Mouse (Mus musculus): ENCODE results near the gene Obsl1.

Obsl1 gene

GRCm38 (mm10) chr1:75505956-75506831 is at the start of gene Obsl1:
TSS of gene Obsl1 (minus strand) at chr1:75506452.
- peak; percentile 84 for DNase-seq (ENCODE audit: low spot score)

- no peak for DNase-seq (ENCODE audit: low spot score)
These were observed 49.4 kb upstream of the Obsl1 start for GRCm38 (mm10) chr1:75555680-75556079.

DNA sequence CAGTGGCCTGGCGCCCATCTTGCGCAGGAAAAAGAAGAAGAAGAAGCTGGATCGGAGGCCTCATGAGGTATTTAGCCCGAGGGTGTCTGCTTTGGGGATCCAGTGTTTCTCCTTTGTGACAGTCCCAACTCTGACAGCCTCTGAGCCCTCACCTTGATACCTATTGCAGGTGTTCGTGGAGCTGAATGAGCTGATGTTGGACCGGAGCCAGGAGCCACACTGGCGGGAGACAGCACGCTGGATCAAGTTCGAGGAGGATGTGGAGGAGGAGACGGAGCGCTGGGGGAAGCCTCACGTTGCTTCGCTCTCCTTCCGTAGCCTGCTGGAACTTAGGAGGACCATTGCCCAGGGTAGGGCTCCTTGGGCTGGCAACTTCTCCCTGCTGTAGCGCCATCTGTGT is 44.3 kb upstream of the Obsl1 start:
- DNase-seq (ENCODE audit: low spot score): no peak

DNA sequence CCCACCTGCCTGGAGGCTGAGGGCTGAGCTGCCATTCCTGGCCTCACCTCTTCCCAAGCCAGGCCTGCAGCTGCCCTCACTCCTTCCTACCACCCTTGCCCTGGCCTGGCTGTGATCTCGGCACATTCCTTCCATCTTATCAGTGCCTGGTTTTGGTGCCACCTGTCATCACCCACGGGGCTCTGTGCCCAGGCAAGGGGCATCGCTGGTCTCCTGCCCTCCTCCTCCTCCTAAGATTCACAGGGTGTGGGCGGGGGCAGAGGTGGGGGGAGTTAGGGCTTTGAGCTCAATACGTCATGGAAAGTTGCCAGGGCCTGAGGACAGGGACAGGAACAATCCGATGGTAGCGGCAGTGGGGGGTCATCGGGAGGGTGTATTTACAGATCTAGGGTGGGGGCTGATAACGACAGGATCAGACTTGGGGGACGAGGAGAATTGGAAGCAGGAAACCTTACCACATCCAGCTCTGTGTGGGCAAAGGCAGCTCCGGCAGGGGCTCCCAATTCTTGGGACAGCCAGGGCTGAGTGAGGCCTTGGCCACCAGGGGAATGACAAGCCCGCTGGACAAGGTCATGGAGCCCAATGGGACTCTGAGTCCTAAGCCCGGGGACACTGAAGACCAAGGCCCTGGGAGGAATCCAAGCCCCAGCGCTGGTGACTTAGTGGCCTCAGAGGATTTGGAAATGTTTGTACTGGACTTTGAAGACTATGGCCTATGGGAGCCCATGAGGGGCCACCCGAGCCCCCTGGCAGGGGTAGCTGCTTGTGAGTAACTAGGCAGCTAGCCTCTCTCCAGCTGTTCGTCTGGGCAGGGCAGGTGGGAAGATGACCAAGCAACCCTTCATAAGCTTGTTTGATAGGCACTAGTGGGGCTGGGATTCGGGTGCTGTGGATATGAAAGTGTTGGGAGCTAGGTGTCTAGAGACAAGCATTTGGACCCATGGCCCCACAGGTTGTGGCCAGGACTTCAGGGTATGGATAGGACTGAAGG is 43.3 kb upstream of the Obsl1 start:
- no peak for DNase-seq (ENCODE audit: low spot score)

- no peak for DNase-seq (ENCODE audit: low spot score)
These were observed 42.6 kb upstream of the Obsl1 start for GRCm38 (mm10) chr1:75548871-75549270.

GRCm38 (mm10) chr1:75548083-75548482 is 41.8 kb upstream of the Obsl1 start:
- DNase-seq (ENCODE audit: low spot score): no peak

- DNase-seq (ENCODE audit: low spot score): no peak
These were observed 41.1 kb upstream of the Obsl1 start for GRCm38 (mm10) chr1:75547351-75547750.

GRCm38 (mm10) chr1:75545965-75546956 is 40.0 kb upstream of the Obsl1 start, which contains the start of gene Slc4a3:
TSS of gene Slc4a3 (plus strand) at chr1:75546266.
- DNase-seq (ENCODE audit: low spot score): peak; percentile 45

GRCm38 (mm10) chr1:75544351-75544750 is 38.1 kb upstream of the Obsl1 start:
- peak; percentile 68 for DNase-seq (ENCODE audit: low spot score)

DNA sequence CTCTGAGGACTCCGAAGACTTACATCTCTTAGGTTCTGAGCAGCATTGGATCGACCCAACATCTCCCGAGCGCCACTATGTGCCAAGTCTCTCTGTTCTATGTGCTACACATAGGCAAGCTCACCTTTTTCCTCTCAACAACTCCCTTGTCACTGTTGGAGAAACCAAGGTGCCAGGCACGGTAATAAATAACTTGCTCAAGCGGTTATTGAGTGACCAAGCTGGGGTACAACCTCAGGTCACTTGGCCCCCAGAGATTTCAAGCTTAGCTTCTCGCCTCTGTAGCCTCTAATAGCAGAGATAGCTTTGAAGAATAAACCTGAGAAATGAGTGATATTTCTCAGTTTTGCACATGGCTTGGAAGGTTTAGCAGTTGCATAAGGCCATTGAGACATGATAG is 35.2 kb upstream of the Obsl1 start:
- DNase-seq (ENCODE audit: low spot score): no peak

GRCm38 (mm10) chr1:75538597-75539190 is 32.4 kb upstream of the Obsl1 start:
- DNase-seq (ENCODE audit: low spot score): no peak

DNA sequence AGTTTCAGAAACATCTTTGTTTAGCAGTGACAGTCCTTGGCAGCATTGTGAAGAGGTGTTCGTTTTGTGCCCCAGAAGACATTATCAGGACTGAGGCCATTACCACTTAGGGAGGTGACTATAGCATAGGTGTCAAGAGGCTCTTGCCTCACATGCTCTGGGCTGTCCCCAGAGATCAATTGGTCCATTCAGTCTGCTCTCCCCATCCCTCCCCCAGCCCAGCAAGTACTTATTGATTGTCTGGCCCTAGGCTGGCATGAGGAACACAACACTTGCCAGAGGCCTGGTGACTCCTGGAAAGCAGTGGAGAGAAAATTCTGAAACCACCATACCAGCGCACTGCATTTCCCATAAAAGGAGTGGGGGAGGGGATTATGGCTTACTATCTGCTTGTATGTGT is 31.3 kb upstream of the Obsl1 start:
- DNase-seq (ENCODE audit: low spot score): no peak

GRCm38 (mm10) chr1:75533325-75534252 is 27.3 kb upstream of the Obsl1 start:
- DNase-seq (ENCODE audit: low spot score): no peak

GRCm38 (mm10) chr1:75532280-75533172 is 26.3 kb upstream of the Obsl1 start:
- DNase-seq (ENCODE audit: low spot score): no peak

DNA sequence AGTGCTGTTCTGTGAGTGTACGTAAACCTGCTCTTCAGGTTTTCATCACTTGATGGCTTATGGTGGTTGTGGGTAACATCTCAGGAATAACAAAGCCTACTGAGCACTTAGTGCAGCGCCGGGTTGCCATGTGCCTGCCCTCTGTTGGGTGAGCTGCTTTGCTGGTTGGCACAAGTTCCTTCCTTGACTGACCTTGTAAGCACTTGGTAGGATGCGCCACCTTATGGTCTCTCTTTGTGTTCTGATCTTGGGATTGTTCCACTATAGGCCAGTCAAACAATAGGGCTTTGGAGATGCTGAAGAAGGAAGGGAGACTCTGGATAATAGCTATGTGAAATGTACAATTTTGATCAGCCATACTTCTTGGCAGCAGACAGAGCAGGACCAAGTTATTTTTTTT is 24.3 kb upstream of the Obsl1 start:
- no peak for DNase-seq (ENCODE audit: low spot score)

GRCm38 (mm10) chr1:75524679-75525078 is 18.4 kb upstream of the Obsl1 start:
- no peak for DNase-seq (ENCODE audit: low spot score)

DNA sequence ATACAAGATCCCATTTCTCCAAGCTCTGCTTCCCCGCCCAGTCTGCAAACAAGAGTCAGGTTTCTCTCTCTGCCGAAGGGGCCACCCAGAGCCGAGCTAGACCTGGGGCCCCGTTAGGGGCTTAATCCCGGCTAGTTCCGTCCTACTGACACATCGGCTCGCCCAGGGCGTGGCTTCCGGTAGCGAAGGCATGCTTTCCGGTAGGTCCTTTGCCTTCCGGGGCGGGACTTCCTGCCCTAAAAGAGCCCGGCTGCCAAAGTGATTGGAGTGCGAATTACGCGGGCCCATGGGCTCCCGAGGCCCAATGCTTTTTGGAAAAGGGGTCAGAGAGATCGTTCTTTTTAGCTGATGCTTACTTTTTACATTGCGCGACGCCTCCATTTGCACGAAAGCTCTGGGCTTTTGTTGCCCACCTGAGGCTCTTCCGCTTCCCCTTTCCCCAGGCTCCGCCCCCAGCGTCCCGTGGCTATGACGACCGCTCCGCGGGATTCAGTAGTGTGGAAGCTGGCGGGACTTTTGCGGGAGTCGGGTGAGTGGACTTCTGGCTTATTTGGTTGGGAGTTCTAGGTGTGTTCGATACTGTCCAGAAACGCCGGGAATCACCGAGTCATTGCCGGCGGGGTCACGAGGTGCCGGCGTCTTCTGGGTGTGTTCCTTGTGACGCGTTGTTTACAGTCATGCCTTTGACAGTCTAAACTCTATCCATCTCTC is 15.2 kb upstream of the Obsl1 start, which contains the start of gene Stk11ip:
TSS of gene Stk11ip (plus strand) at position 209 of the 711 bp plus-strand sequence.
- peak; percentile 91 for DNase-seq (ENCODE audit: low spot score)

DNA sequence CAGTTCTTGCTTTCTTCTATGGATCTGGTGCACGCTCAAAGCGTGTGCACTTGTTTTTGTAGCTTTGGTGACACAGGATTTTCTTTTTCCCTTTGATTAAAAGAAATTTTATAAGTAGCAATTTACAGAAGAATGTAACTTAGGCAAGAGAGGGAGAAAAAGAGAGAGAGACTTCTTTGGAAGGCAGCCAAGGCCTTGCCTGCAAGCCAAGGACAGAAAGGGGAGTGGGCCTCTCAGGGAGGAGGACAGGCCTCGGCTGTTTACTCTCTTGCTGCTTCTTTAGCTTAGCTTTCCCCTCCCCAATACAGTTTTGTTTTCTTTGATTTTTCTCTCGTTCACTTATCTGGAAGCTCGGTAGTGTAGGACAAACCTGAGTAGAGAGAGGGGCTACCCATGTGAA is 13.3 kb upstream of the Obsl1 start:
- DNase-seq (ENCODE audit: low spot score): peak; percentile 61

Measured in testis, postnatal 14 days (tissue).